Mouse (Mus musculus) layer of hippocampus, adult 18-20 months (tissue): ENCODE results near the gene Tbx5. TPM values are rescaled to one million over a fixed set of nuclear protein-coding genes. Genes with fewer than 3 reads are reported as not detected.

Experiments used
- DNase-seq, 2 experiments: peaks; one replicate each; pipeline ENCODE4 v3.0.0; 2022; ENCODE audit warnings: low spot score in 2 of 2
- long read RNA-seq: library from polyadenylated mRNA; stranded (forward); transcript quantifications from one replicate; pipeline ENCODE4 v2.0.0, GENCODE M21; 2021
- total RNA-seq, 2 experiments: library from RNA; stranded (reverse); gene quantifications; 2 replicates each; pipeline ENCODE4 v1.2.3; 2021

Tbx5 gene
- not detected for total RNA-seq
- long read RNA-seq: 0 reads

GRCm38 (mm10) chr5:119832479-119832796, at the start of gene Tbx5:
Tbx5 (plus strand) TSS chr5:119832668.
- no peak for DNase-seq

GRCm38 (mm10) chr5:119785959-119786358, 46.5 kb upstream of the Tbx5 start:
- no peak for DNase-seq

- DNase-seq: no peak
These were observed 40.8 kb upstream of the Tbx5 start for GRCm38 (mm10) chr5:119791664-119792063.

- DNase-seq: no peak
These were observed 38.5 kb upstream of the Tbx5 start for GRCm38 (mm10) chr5:119793972-119794371.

GRCm38 (mm10) chr5:119795376-119795775, 37.1 kb upstream of the Tbx5 start:
- no peak for DNase-seq

- DNase-seq: no peak
These were observed 36.7 kb upstream of the Tbx5 start for GRCm38 (mm10) chr5:119795777-119796176.

- DNase-seq: no peak
These were observed 35.9 kb upstream of the Tbx5 start for GRCm38 (mm10) chr5:119796443-119797160.

- no peak for DNase-seq
These were observed 34.8 kb upstream of the Tbx5 start for GRCm38 (mm10) chr5:119797580-119798150.

- DNase-seq: no peak
These were observed 34.2 kb upstream of the Tbx5 start for GRCm38 (mm10) chr5:119798261-119798660.

GRCm38 (mm10) chr5:119798713-119799418, 33.6 kb upstream of the Tbx5 start:
- DNase-seq: no peak

- no peak for DNase-seq
These were observed 32.8 kb upstream of the Tbx5 start for GRCm38 (mm10) chr5:119799419-119800242.

- DNase-seq: no peak
These were observed 32.2 kb upstream of the Tbx5 start for GRCm38 (mm10) chr5:119800243-119800665.

- no peak for DNase-seq
These were observed 29.7 kb upstream of the Tbx5 start for GRCm38 (mm10) chr5:119802617-119803410.

GRCm38 (mm10) chr5:119803411-119804251, 28.8 kb upstream of the Tbx5 start:
- no peak for DNase-seq

GRCm38 (mm10) chr5:119804301-119805039, 28.0 kb upstream of the Tbx5 start:
- DNase-seq: no peak

- DNase-seq: no peak
These were observed 26.8 kb upstream of the Tbx5 start for GRCm38 (mm10) chr5:119805636-119806035.

- DNase-seq: no peak
These were observed 26.0 kb upstream of the Tbx5 start for GRCm38 (mm10) chr5:119806467-119806866.

- no peak for DNase-seq
These were observed 24.8 kb upstream of the Tbx5 start for GRCm38 (mm10) chr5:119807481-119808183.

- DNase-seq: no peak
These were observed 23.8 kb upstream of the Tbx5 start for GRCm38 (mm10) chr5:119808713-119809112.
